Mouse (Mus musculus): ENCODE results near the gene Il1b. TPM values are rescaled to one million over a fixed set of nuclear protein-coding genes. Genes with fewer than 3 reads are reported as not detected.

The Il1b gene
- 0.32 TPM in 1 of 2 replicates, not detected in the other for polyA plus RNA-seq (2012)

DNA sequence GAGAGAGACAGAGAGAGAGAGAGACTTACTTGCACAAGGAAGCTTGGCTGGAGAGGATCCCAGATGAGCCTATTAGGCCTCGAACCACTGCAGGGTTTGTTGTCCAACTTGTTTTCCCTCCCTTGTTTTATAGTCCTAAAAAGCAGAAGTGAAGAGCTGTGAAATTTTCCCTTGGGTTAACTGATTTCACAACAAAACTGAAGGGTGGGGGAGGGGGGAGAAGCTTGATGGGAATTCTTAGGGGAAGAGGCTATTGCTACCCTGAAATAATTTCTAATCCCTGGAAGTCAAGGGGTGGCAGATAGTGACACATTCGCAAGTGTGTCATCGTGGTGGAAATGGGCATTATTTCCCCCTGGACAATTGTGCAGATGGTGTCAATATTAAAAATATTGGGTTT is at the start of gene Il1b:
Il1b (minus strand) TSS at position 101 of the 400 bp plus-strand sequence.

Other genes starting within 250 kb of the Il1b start
- 15.5 and 18.2 TPM in 2 replicates for gene Chchd5, start 241.4 kb downstream of the Il1b start, polyA plus RNA-seq (2012)
- 54.0 and 79.7 TPM in 2 replicates for gene Slc20a1, start 172.4 kb downstream of the Il1b start, polyA plus RNA-seq (2012)
- gene Ckap2l, start 73.9 kb downstream of the Il1b start, polyA plus RNA-seq (2012), result 24.0 and 33.4 TPM in 2 replicates
- gene Il1a, start 61.2 kb downstream of the Il1b start, polyA plus RNA-seq (2012), result 0.04 TPM in 1 of 2 replicates, not detected in the other
- not detected in 2 replicates for gene F830045P16Rik, start 165.5 kb upstream of the Il1b start, polyA plus RNA-seq (2012)
- 25.4 and 37.7 TPM in 2 replicates for gene Sirpa, start 221.7 kb upstream of the Il1b start, polyA plus RNA-seq (2012)

All from megakaryocyte-erythroid progenitor cell, adult 5 weeks (primary cell).